14 mouse cellular contexts compared by ENCODE assay signal in genomic region chr17:30439702-30440101, GRCm38 (mm10).
"Had no signal": no experiment of that assay in that cellular context is flagged by ENCODE, and none has a peak within 500 bp of the region (broad histone marks: within the 10 kb centered on the region; RNA-seq: fewer than 3 reads in every experiment).

No protein-coding gene starts in this region.

- H3K27ac ChIP-seq: limb, embryonic 15.5 days; liver, embryonic 14.5 days; midbrain, embryonic 15.5 days; neural tube, embryonic 13.5 days; stomach, postnatal 0 days had no signal

- ATAC-seq: lung, postnatal 0 days; midbrain, embryonic 15.5 days had no signal

- H3K27me3 ChIP-seq: limb, embryonic 15.5 days; megakaryocyte, embryonic 14.5 days; midbrain, embryonic 15.5 days; neural tube, embryonic 13.5 days had no signal

- H3K9ac ChIP-seq: limb, embryonic 15.5 days; liver, embryonic 14.5 days; midbrain, embryonic 15.5 days; neural tube, embryonic 13.5 days had no signal

- H3K9me3 ChIP-seq: limb, embryonic 15.5 days; midbrain, embryonic 15.5 days; neural tube, embryonic 13.5 days had no signal

- H3K4me2 ChIP-seq: limb, embryonic 15.5 days; midbrain, embryonic 11.5 days; midbrain, embryonic 15.5 days; neural tube, embryonic 13.5 days had no signal

- H3K36me3 ChIP-seq: limb, embryonic 15.5 days had no signal

- DNase-seq: kidney, adult 18-20 months; kidney, postnatal 10 days; kidney, postnatal 4 days; lung, adult 18-20 months; right cerebral cortex, postnatal 14 days; thymus, postnatal 14 days had no signal

- H3K4me3 ChIP-seq: limb, embryonic 15.5 days; midbrain, embryonic 15.5 days; neural tube, embryonic 13.5 days had no signal
